Mouse (Mus musculus) CH12.LX (cell line): ENCODE measurements around the gene C5ar1. TPM values are rescaled to one million over a fixed set of nuclear protein-coding genes. Genes with fewer than 3 reads are reported as not detected.
A peak's percentile ranks its signal among the peaks of the same experiment; 100 is the strongest.

ENCODE experiments used
- DNase-seq: peaks from one replicate; pipeline ENCODE4 v3.0.0-alpha.2; 2013; ENCODE audit errors: extremely low read depth
- H3K27ac ChIP-seq: 2 replicates; pipeline ENCODE4 v1.5.1; 2012; ENCODE audit warnings: low read depth, mild to moderate bottlenecking, control low read depth, moderate library complexity; ENCODE audit not compliant: insufficient read depth
- H3K27me3 ChIP-seq: replicated peaks from 2 replicates; pipeline ENCODE3; 2012; ENCODE audit warnings: inconsistent platforms
- H3K36me3 ChIP-seq, 2 experiments: replicated peaks in 1 of 2; 2 replicates each; pipeline versions ENCODE3 to v1.6.1; 2012; ENCODE audit warnings: inconsistent platforms in 1 of 2, low read length in 1 of 2, mild to moderate bottlenecking in 1 of 2, mixed read lengths in 1 of 2, moderate library complexity in 1 of 2; ENCODE audit not compliant: control insufficient read depth in 1 of 2, insufficient read depth in 1 of 2
- H3K4me1 ChIP-seq, 2 experiments: 2 replicates each; pipeline ENCODE4 v1.6.1; 2012; ENCODE audit warnings: inconsistent platforms in 1 of 2, moderate library complexity in 1 of 2; ENCODE audit not compliant: insufficient read depth in 2 of 2, control insufficient read depth in 1 of 2
- H3K4me2 ChIP-seq: 2 replicates; pipeline ENCODE4 v1.6.1; 2012; ENCODE audit warnings: low read depth, mild to moderate bottlenecking, control low read depth; ENCODE audit not compliant: poor library complexity, insufficient read depth, severe bottlenecking
- H3K4me3 ChIP-seq, 3 experiments: fragments of 150-350 bp in 1 of 3; sonication (generic) in 1 of 3; replicated peaks in 1 of 3; 2 replicates each; pipeline versions ENCODE3 to v1.5.1; 2011 to 2012; ENCODE audit warnings: low read depth in 2 of 3, low read length in 2 of 3, mild to moderate bottlenecking in 2 of 3, moderate library complexity in 2 of 3, control low read depth in 1 of 3, improper control_type of control experiment in 1 of 3, inconsistent platforms in 1 of 3, mixed read lengths in 1 of 3; ENCODE audit not compliant: poor library complexity in 1 of 3
- H3K79me2 ChIP-seq: replicated peaks from 2 replicates; pipeline ENCODE4 v1.6.1; 2012; ENCODE audit warnings: mild to moderate bottlenecking, moderate library complexity; ENCODE audit not compliant: control insufficient read depth, poor library complexity, insufficient read depth, severe bottlenecking; ENCODE audit errors: extremely low read depth
- H3K9ac ChIP-seq: 2 replicates; pipeline ENCODE4 v1.6.1; 2012; ENCODE audit warnings: low read depth, mild to moderate bottlenecking, control low read depth, moderate library complexity; ENCODE audit not compliant: insufficient read depth
- H3K9me3 ChIP-seq: replicated peaks from 2 replicates; pipeline ENCODE3; 2012; ENCODE audit warnings: low read length, inconsistent platforms, mixed read lengths
- BHLHE40 ChIP-seq: IDR thresholded peaks from 2 replicates; pipeline ENCODE4 v1.6.1; 2011; ENCODE audit warnings: mild to moderate bottlenecking, low read depth, low read length, improper control_type of control experiment
- CHD1 ChIP-seq: IDR thresholded peaks from 2 replicates; pipeline ENCODE4 v1.6.1; 2012; ENCODE audit warnings: low read depth, low read length, improper control_type of control experiment, inconsistent platforms
- CHD2 ChIP-seq: IDR thresholded peaks from 2 replicates; pipeline ENCODE4 v1.6.1; 2011; ENCODE audit warnings: low read length, improper control_type of control experiment
- E2F4 ChIP-seq: IDR thresholded peaks from 2 replicates; pipeline ENCODE4 v1.6.1; 2011; ENCODE audit warnings: low read depth, low read length, improper control_type of control experiment; ENCODE audit not compliant: insufficient replicate concordance
- ELF1 ChIP-seq: IDR thresholded peaks from 2 replicates; pipeline ENCODE4 v1.6.1; 2014; ENCODE audit warnings: low read depth, mild to moderate bottlenecking, inconsistent platforms, low read length, improper control_type of control experiment
- EP300 ChIP-seq: IDR thresholded peaks from 2 replicates; pipeline ENCODE4 v1.6.1; 2011; ENCODE audit warnings: low read length, improper control_type of control experiment
- ETS1 ChIP-seq: conservative IDR thresholded peaks from 2 replicates; pipeline ENCODE4 v1.6.1; 2012; ENCODE audit warnings: low read depth, mild to moderate bottlenecking, inconsistent platforms, low read length, improper control_type of control experiment, moderate library complexity
- GABPA ChIP-seq: IDR thresholded peaks from 2 replicates; pipeline ENCODE4 v1.6.1; 2012; ENCODE audit warnings: low read depth, low read length, improper control_type of control experiment, inconsistent platforms; ENCODE audit not compliant: insufficient replicate concordance
- HCFC1 ChIP-seq: IDR thresholded peaks from 2 replicates; pipeline ENCODE4 v1.6.1; 2012; ENCODE audit warnings: low read depth, mild to moderate bottlenecking, inconsistent platforms, low read length, improper control_type of control experiment
- IRF4 ChIP-seq: IDR thresholded peaks from 2 replicates; pipeline ENCODE4 v1.6.1; 2014; ENCODE audit warnings: low read depth, mild to moderate bottlenecking, inconsistent platforms, low read length, improper control_type of control experiment
- JUN ChIP-seq: IDR thresholded peaks from 2 replicates; pipeline ENCODE4 v1.6.1; 2011; ENCODE audit warnings: low read depth, mild to moderate bottlenecking, low read length, improper control_type of control experiment, moderate library complexity; ENCODE audit not compliant: insufficient read depth
- KAT2A ChIP-seq: IDR thresholded peaks from 2 replicates; pipeline ENCODE4 v1.6.1; 2012; ENCODE audit warnings: low read length, improper control_type of control experiment, inconsistent platforms; ENCODE audit not compliant: insufficient replicate concordance
- MAFK ChIP-seq: IDR thresholded peaks from 2 replicates; pipeline ENCODE4 v1.6.1; 2011; ENCODE audit warnings: low read length, improper control_type of control experiment; ENCODE audit not compliant: insufficient replicate concordance
- MAX ChIP-seq: IDR thresholded peaks from 2 replicates; pipeline ENCODE4 v1.6.1; 2011; ENCODE audit warnings: low read length, improper control_type of control experiment
- MEF2A ChIP-seq: IDR thresholded peaks from 2 replicates; pipeline ENCODE4 v1.6.1; 2014; ENCODE audit warnings: low read depth, mild to moderate bottlenecking, inconsistent platforms, low read length, improper control_type of control experiment, borderline replicate concordance
- MXI1 ChIP-seq: IDR thresholded peaks from 2 replicates; pipeline ENCODE4 v1.6.1; 2011; ENCODE audit warnings: mild to moderate bottlenecking, low read depth, low read length, improper control_type of control experiment
- MYC ChIP-seq: IDR thresholded peaks from 2 replicates; pipeline ENCODE4 v1.6.1; 2011; ENCODE audit warnings: low read depth, mild to moderate bottlenecking, improper control_type of control experiment, low read length
- NELFE ChIP-seq: IDR thresholded peaks from 2 replicates; pipeline ENCODE4 v1.6.1; 2011; ENCODE audit warnings: low read depth, low read length, improper control_type of control experiment
- NRF1 ChIP-seq: IDR thresholded peaks from 2 replicates; pipeline ENCODE4 v1.6.1; 2014; ENCODE audit warnings: low read depth, mild to moderate bottlenecking, inconsistent platforms, low read length, improper control_type of control experiment, moderate library complexity
- PAX5 ChIP-seq: IDR thresholded peaks from 2 replicates; pipeline ENCODE4 v1.6.1; 2012; ENCODE audit warnings: low read length, inconsistent platforms, mixed read lengths
- POLR2A ChIP-seq: IDR thresholded peaks from 2 replicates; pipeline ENCODE4 v1.6.1; 2011; ENCODE audit warnings: low read depth, mild to moderate bottlenecking, improper control_type of control experiment, low read length
- POLR2AphosphoS2 ChIP-seq: IDR thresholded peaks from 2 replicates; pipeline ENCODE4 v1.6.1; 2011; ENCODE audit warnings: low read depth, low read length, improper control_type of control experiment
- RAD21 ChIP-seq: IDR thresholded peaks from 2 replicates; pipeline ENCODE4 v1.6.1; 2011; ENCODE audit warnings: low read depth, mild to moderate bottlenecking, low read length, improper control_type of control experiment, moderate library complexity
- RCOR1 ChIP-seq: conservative IDR thresholded peaks from 2 replicates; pipeline ENCODE4 v1.6.1; 2012; ENCODE audit warnings: low read depth, mild to moderate bottlenecking, inconsistent platforms, low read length, improper control_type of control experiment
- SIN3A ChIP-seq: IDR thresholded peaks from 2 replicates; pipeline ENCODE4 v1.6.1; 2012; ENCODE audit warnings: low read length, improper control_type of control experiment, inconsistent platforms
- SMC3 ChIP-seq: IDR thresholded peaks from 2 replicates; pipeline ENCODE4 v1.6.1; 2011; ENCODE audit warnings: low read depth, low read length, improper control_type of control experiment
- TBP ChIP-seq: conservative IDR thresholded peaks from 2 replicates; pipeline ENCODE4 v1.6.1; 2011; ENCODE audit warnings: low read depth, low read length, improper control_type of control experiment
- TCF12 ChIP-seq: IDR thresholded peaks from 2 replicates; pipeline ENCODE4 v1.6.1; 2014; ENCODE audit warnings: low read depth, mild to moderate bottlenecking, inconsistent platforms, low read length, improper control_type of control experiment
- UBTF ChIP-seq: IDR thresholded peaks from 2 replicates; pipeline ENCODE4 v1.6.1; 2012; ENCODE audit warnings: low read depth, mild to moderate bottlenecking, inconsistent platforms, low read length, improper control_type of control experiment, moderate library complexity
- USF1 ChIP-seq: IDR thresholded peaks from 2 replicates; pipeline ENCODE4 v1.6.1; 2014; ENCODE audit warnings: low read depth, mild to moderate bottlenecking, inconsistent platforms, low read length, improper control_type of control experiment
- USF2 ChIP-seq: conservative IDR thresholded peaks from 2 replicates; pipeline ENCODE4 v1.6.1; 2011; ENCODE audit warnings: low read depth, low read length, improper control_type of control experiment
- ZC3H11A ChIP-seq: IDR thresholded peaks from 2 replicates; pipeline ENCODE4 v1.6.1; 2012; ENCODE audit warnings: low read depth, mild to moderate bottlenecking, inconsistent platforms, low read length, improper control_type of control experiment
- ZKSCAN1 ChIP-seq: IDR thresholded peaks from 2 replicates; pipeline ENCODE4 v1.6.1; 2012; ENCODE audit warnings: low read depth, inconsistent platforms, low read length, improper control_type of control experiment, borderline replicate concordance
- ZMIZ1 ChIP-seq: IDR thresholded peaks from 2 replicates; pipeline ENCODE4 v1.6.1; 2012; ENCODE audit warnings: low read depth, mild to moderate bottlenecking, inconsistent platforms, low read length, improper control_type of control experiment
- ZNF384 ChIP-seq: IDR thresholded peaks from 2 replicates; pipeline ENCODE4 v1.6.1; 2012; ENCODE audit warnings: low read depth, low read length, improper control_type of control experiment, inconsistent platforms
- dilution Hi-C: fragments of 300-500 bp; cut with MboI; formaldehyde crosslinking; loops from 2 replicates; pipeline ENCODE4 v1.14.3; 2020; ENCODE audit warnings: low sequenced_read_pairs; ENCODE audit not compliant: extremely low pct_unique_long_range_greater_than_20kb, extremely low pct_ligation_motif_present
- in situ Hi-C: fragments of 300-500 bp; cut with MboI; formaldehyde crosslinking; loops from 3 replicates; pipeline ENCODE4 v1.14.3; 2019; ENCODE audit warnings: low sequenced_read_pairs, low pct_ligation_motif_present, low pct_unique_long_range_greater_than_20kb, mixed read lengths
- polyA plus RNA-seq: library from polyadenylated mRNA; unstranded; fragments of >175 nt; gene quantifications from 2 replicates; pipeline ENCODE4 v1.2.1, GENCODE M21; 2012; ENCODE audit warnings: low read depth; ENCODE audit not compliant: insufficient read length
- total RNA-seq, 2 experiments: library from RNA; depleted of rRNA; stranded (reverse); fragments of 300-350 nt in 1 of 2; fragments of >200 nt in 1 of 2; gene quantifications; 2 replicates each; pipeline ENCODE4 v1.2.3; 2012 to 2014

C5ar1 gene
- total and polyA plus RNA-seq, 3 experiments = not detected

GRCm38 (mm10) chr7:16295321-16295900 is 36.1 kb upstream of the C5ar1 start:
- Histone ChIP-seq H3K4me1 (peaks cover 16 to 27% of the 10 kb centered on the region in 2 experiments), H3K9ac (peak overlapping the region; percentile 88), H3K4me2 (peak overlapping the region; percentile 79), H3K27ac (peak overlapping the region; percentile 93), H3K36me3 (no peaks in the 10 kb centered on the region), H3K9me3 (no peaks in the 10 kb centered on the region), H3K79me2 (no peaks in the 10 kb centered on the region), H3K4me3 (peak overlapping the region; percentile 49 to 61 (median 54)), H3K27me3 (no peaks in the 10 kb centered on the region)
- peak; percentile 90 for DNase-seq
- dilution Hi-C loops = no loop called here
- TF ChIP-seq ZMIZ1 (0 out of 2 replicates have a peak, but pooled peaks have one; percentile 31), BHLHE40 (peak; percentile 53), NRF1 (peak; percentile 68), SIN3A (peak; percentile 61), USF2 (no peak), POLR2A (peak; percentile 77), E2F4 (peak; percentile 58; the same call in 1 of the 2 replicates), KAT2A (no peak), RAD21 (no peak), ZNF384 (no peak), MAFK (no peak), IRF4 (peak; percentile 12; the same call in 1 of the 2 replicates), ELF1 (peak; percentile 75), MEF2A (no peak; the same call in 1 of the 2 replicates), CHD2 (peak; percentile 67; the same call in 1 of the 2 replicates), NELFE (no peak; the same call in none of the 2 replicates), USF1 (no peak), ETS1 (no peak; the same call in 1 of the 2 replicates), MYC (peak; percentile 85), HCFC1 (peak; percentile 9; the same call in 1 of the 2 replicates), EP300 (peak; percentile 15; the same call in 1 of the 2 replicates), SMC3 (no peak), ZKSCAN1 (no peak), JUN (no peak), TCF12 (peak; percentile 30; the same call in 1 of the 2 replicates), RCOR1 (no peak), POLR2AphosphoS2 (no peak), UBTF (no peak), PAX5 (no peak), ZC3H11A (no peak), GABPA (no peak), MXI1 (peak; percentile 88), TBP (no peak), MAX (peak; percentile 84), CHD1 (no peak)
- in situ Hi-C loops = no loop called here
